Mouse (Mus musculus): ENCODE measurements around the gene Nxn.

The Nxn gene

GRCm38 (mm10) chr11:76300862-76301261 lies 98.1 kb downstream of the Nxn start:
- DNase-seq (ENCODE audit: low spot score in 2 of 2) = no peak

GRCm38 (mm10) chr11:76298457-76299000 lies 100.4 kb downstream of the Nxn start:
- no peak for DNase-seq (ENCODE audit: low spot score in 2 of 2)

GRCm38 (mm10) chr11:76297252-76297651 lies 101.7 kb downstream of the Nxn start:
- DNase-seq (ENCODE audit: low spot score in 2 of 2) = no peak

- no peak for DNase-seq (ENCODE audit: low spot score in 2 of 2)
These were observed 104.1 kb downstream of the Nxn start for GRCm38 (mm10) chr11:76294836-76295235.

DNA sequence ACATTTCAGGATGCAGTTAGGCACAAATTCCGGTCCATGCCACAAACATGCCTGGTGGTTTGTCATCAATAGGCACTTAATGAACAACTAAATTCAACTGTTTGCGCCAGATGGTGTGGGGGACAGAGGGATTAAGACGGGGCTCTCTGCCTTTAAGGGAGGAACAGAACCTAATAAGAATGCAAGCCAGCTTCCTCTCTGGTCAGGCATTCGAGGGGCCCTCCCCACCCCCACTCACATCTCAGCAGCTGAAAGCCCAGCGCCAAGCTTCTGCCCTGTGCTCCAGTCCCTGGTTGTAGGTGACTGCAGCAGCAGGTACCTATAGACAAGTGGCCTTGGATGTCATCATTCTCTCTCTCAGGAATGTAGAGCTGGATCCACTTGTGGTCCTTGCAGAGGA lies 104.9 kb downstream of the Nxn start:
- no peak for DNase-seq (ENCODE audit: low spot score in 2 of 2)

GRCm38 (mm10) chr11:76292831-76293230 lies 106.1 kb downstream of the Nxn start:
- no peak for DNase-seq (ENCODE audit: low spot score in 2 of 2)

- DNase-seq (ENCODE audit: low spot score in 2 of 2) = no peak
These were observed 106.5 kb downstream of the Nxn start for GRCm38 (mm10) chr11:76292398-76292797.

- no peak for DNase-seq (ENCODE audit: low spot score in 2 of 2)
These were observed 107.0 kb downstream of the Nxn start for GRCm38 (mm10) chr11:76291960-76292359.

DNA sequence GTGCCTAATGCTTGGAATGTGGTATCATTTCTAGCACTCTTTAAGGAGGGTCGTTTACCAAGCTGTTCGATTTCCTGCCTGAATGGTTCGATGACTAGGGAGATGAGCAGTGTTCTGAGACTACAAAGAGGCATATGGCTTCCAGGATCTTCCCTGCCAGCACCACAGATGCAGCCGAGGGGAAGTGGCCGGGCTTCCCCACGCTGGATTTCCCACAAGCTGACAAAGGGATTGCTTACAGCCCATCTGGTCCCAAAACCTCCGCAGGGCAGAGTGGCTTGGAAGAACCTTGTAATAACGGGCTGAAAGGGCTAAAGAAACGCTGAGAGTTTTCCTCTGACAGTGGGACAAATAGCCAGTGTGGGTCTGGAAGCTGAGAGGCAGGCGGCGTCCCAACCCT lies 108.6 kb downstream of the Nxn start:
- no peak for DNase-seq (ENCODE audit: low spot score in 2 of 2)

GRCm38 (mm10) chr11:76288645-76289044 lies 110.3 kb downstream of the Nxn start:
- no peak for DNase-seq (ENCODE audit: low spot score in 2 of 2)

GRCm38 (mm10) chr11:76287301-76287700 lies 111.6 kb downstream of the Nxn start:
- no peak for DNase-seq (ENCODE audit: low spot score in 2 of 2)

- DNase-seq (ENCODE audit: low spot score in 2 of 2) = no peak
These were observed 112.3 kb downstream of the Nxn start for GRCm38 (mm10) chr11:76286534-76287126.

GRCm38 (mm10) chr11:76285431-76286075 lies 113.4 kb downstream of the Nxn start:
- no peak for DNase-seq (ENCODE audit: low spot score in 2 of 2)

GRCm38 (mm10) chr11:76283841-76284240 lies 115.1 kb downstream of the Nxn start:
- DNase-seq (ENCODE audit: low spot score in 2 of 2) = no peak

- DNase-seq (ENCODE audit: low spot score in 2 of 2) = no peak
These were observed 119.0 kb downstream of the Nxn start for GRCm38 (mm10) chr11:76279971-76280370.

DNA sequence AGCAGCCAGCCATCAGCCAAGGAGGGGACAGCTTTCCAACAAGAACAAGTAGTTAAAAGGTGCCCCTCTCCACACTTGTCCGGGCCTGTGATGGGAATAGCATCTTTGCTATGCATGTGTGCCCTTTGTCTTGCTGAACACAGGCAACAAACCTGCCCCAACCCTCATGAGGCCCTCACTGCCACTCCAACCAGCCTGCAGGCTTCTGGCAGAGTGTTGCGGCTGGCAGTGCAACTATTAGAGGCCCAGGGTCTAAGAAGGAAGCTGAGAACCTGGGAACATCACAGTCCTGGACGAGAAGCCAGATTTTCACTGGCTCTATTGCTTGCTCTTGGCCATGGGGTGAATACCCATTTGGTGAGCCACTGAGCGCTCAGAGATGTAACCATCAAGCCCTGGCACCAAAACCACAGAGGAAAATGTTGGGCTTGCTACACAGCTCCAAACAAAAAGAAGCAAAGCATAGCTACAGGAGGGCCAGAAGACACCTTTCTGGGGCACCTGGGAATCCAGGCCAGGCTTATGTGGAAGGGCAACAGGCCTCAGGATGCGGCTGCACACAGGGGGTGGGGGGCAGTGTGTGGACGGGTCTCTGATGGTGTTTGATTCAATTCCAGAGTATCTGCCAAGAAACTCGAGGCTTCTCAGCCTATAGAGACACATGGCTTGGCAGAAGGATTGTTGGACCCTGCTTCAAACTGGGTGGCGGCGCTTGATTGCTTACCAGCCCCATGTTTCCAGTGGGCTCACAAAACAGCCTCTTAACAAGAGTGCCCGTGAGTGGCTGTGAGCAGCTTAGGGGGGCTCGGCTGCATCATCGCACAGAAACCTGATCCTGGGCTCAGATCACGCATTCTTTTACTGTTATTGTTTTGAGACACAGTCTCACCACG lies 119.7 kb downstream of the Nxn start:
- no peak for DNase-seq (ENCODE audit: low spot score in 2 of 2)

GRCm38 (mm10) chr11:76272440-76272839 lies 126.5 kb downstream of the Nxn start:
- DNase-seq (ENCODE audit: low spot score in 2 of 2) = no peak

DNA sequence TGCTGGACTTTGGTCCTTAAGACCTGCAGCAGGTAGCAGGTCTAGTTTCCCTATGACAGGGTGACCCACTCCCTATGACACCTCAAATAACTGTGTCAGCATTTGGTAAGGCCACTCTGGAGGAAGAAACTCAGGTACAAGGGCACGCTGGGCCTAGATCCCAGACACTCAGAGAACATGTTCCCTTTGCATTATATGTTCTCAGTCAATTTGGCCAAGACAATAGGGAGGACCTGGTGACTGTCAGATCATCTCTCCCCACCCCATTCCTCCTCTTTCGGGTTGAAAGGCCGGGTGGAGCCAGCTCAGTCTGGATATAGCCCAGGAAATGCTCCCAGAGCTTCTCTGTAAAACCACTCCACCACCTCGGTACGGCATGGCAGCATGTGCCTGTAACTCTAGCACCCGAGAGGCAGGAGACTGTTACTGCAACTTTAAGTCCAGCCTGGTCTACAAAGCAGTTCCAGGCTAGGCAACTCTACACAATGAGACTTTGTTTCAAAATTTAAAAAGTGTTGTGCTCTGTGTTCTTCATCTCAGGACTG lies 130.3 kb downstream of the Nxn start:
- DNase-seq (ENCODE audit: low spot score in 2 of 2) = no peak

DNA sequence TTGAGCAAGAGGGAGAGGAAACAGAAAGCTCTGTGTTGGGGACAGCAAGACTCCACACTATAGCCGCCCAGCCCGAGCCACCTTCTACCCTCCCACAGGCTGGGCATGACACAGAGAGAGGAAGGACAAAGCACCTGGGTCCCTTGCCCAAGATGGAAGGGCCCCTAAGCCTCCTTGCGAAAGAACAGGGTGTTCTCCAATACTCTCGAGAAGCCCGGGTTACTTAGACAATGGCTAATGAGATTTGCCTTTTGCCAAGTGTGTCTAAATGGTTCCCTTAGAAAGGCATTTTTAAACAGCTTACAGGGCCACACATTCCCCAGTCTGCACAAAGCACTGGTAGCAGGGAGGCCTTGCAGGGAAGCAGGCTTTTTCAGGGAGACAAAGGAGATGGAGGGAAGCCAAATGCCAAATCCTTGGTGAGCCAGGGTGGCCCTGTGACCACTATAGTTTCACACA lies 130.9 kb downstream of the Nxn start:
- DNase-seq (ENCODE audit: low spot score in 2 of 2) = no peak

GRCm38 (mm10) chr11:76267550-76267949 lies 131.4 kb downstream of the Nxn start:
- no peak for DNase-seq (ENCODE audit: low spot score in 2 of 2)

- no peak for DNase-seq (ENCODE audit: low spot score in 2 of 2)
These were observed 136.2 kb downstream of the Nxn start for GRCm38 (mm10) chr11:76262611-76263351.
